Mouse (Mus musculus) naive thymus-derived CD4-positive, alpha-beta T cell, adult 2 months (primary cell): ENCODE measurements at regions not wholly inside any gene's neighbourhood (a gene's known extent, or its start where the extent isn't known, plus 50 kb on each side); places are given as distances from the start of the nearest gene placed in this dataset.
"Not testable (repeated sequence)": the region's sequence is repeated elsewhere in the genome, so short reads cannot be mapped to it uniquely, and the experiment has no call there.

Experiments used
- DNase-seq: peaks from one replicate; pipeline ENCODE4 v3.0.0-alpha.2; 2011; ENCODE audit warnings: low read depth

DNA sequence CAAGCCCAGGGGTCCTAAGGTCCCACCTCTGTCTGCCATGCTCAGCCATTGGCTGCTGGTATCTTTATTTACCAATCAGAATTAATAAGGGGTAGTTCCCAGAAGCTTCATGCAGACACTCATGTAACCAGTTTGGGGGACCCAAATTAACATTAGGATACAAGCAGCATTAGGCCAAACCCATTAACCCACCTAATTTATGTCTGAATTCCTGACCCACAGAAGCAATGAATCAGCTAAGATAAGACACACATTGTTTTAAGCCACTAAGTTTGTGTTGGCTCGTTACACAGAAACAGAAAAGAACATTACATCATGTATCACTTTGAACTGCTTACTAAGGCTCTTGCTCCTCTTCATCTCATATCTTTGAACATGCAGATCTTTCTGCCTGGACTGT, 461.0 kb downstream of the Lmo7 start:
- DNase-seq = no peak

- DNase-seq = no peak
Measured at GRCm38 (mm10) chr14:102181269-102181668, 451.5 kb downstream of the Lmo7 start.

DNA sequence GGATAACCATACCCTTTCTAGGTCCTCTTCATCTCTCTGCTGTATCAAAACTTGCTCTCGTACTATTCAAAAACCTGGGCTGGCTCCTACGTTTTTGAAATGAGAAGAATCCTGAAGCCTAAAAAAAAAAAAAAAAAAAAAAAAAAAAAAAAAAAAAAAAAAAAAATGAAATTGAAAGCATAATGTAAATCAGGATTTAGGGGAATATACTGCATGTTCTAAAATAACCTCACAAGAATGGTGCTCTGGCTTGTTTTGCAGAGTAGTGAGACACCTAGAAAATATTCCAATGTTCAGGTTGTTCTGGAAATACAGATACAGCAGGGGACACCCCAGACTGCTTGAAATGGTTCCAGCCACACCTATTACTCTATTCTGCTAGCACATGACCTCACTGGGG, 442.0 kb downstream of the Lmo7 start:
- DNase-seq = no peak

GRCm38 (mm10) chr14:102161291-102162284, 431.8 kb downstream of the Lmo7 start:
- no peak for DNase-seq

GRCm38 (mm10) chr14:102150410-102150809, 420.7 kb downstream of the Lmo7 start:
- not testable (repeated sequence) for DNase-seq

DNA sequence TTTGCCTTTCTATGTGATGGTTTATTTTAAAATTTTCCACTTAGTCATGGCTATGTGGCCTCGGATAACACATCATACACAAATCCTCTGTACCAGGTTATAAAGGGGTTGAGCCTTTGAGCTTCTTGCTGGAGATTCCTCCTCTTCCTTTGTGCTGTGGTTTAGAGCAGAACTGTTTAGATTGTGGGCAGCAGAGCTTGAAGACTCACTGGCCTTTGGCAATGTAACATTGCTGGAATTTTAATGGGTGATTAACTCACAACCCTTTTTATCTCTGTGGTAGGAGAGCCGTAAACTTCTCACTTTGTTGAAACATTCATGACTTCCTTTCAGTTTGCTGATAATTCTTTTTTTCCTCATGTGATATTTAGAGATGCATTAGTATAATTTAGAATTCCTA, 413.0 kb downstream of the Lmo7 start:
- DNase-seq = no peak

DNA sequence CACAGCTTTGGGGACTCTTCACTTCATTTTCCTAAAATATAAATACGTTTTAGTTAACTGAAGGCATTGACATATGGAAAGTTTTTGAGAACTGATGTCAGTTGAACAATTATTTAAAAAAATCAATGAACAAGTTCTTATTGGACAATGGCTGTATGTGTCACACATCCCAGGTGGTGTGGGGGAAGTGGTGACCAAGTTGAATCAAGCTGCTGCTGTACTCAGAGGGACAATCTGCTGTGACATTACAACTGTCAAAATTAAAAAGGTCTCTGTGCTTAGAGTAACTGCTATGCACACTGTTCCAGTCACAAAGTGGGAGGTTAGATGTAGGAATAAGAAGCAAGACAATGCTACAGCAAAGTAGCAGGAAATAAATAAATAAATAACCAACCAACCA, 409.2 kb downstream of the Lmo7 start:
- no peak for DNase-seq

DNA sequence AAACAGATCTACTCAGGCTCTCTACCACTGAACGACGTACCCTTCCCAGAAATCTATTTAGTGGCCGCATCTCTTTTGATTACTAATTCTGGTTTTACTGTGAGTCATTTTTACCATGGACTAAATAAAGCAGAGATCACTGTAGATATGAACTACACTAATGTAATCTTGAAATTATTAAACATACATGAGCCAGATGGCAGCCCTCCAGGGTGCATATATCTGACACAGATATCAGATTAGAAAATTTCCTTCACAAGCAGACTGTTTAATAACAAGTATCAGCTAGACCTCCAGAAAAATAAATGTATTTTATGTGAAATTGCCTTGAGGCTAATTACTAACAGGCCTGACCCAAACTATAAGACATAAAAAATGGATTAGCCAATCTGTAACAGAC, 388.4 kb downstream of the Lmo7 start:
- no peak for DNase-seq

DNA sequence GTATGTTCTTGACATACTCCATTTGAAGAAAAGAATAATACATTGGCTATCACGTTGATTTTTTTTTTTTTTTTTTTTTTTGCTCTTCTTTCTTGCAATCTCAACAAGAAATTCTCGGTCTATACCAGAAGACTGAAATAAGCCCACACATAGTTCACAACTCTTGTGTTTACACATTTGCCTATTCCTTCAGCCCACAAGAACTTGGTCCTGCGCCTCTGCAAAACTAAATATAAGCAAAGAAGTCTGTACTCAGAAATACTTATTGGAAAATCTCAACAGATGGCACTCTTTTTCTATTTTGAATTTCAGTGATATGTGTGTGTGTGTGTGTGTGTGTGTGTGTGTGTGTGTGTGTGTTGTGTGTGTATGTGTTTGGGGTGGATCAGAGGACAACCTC, 376.4 kb downstream of the Lmo7 start:
- no peak for DNase-seq

GRCm38 (mm10) chr14:102094105-102094504, 364.3 kb downstream of the Lmo7 start:
- DNase-seq = no peak

- DNase-seq = no peak
Measured at GRCm38 (mm10) chr14:102092557-102092956, 362.8 kb downstream of the Lmo7 start.

DNA sequence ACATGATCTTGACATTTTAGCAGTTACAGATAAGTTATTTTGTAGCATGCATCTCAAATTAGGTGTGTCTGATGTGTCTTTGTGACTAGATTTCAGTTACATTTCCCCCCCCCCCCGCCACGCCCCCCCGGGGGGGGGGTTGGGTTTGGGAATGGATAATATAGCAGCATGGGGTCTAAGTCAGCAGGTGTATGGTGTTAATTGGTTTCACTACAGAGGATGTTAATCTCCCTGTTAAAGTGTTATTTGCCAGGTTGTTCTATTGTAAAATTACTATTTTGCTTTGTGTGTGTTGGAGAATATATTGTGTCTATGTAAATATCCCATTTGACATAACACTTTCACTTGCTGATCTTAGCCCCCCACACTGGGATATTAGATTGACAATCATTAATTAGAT, 319.2 kb downstream of the Lmo7 start:
- DNase-seq = no peak

GRCm38 (mm10) chr14:102048485-102048884, 318.7 kb downstream of the Lmo7 start:
- no peak for DNase-seq

- no peak for DNase-seq
Measured at GRCm38 (mm10) chr14:102038145-102038544, 308.4 kb downstream of the Lmo7 start.

- no peak for DNase-seq
Measured at GRCm38 (mm10) chr14:102037487-102037886, 307.7 kb downstream of the Lmo7 start.

GRCm38 (mm10) chr14:102031047-102031903, 301.5 kb downstream of the Lmo7 start:
- DNase-seq = no peak

DNA sequence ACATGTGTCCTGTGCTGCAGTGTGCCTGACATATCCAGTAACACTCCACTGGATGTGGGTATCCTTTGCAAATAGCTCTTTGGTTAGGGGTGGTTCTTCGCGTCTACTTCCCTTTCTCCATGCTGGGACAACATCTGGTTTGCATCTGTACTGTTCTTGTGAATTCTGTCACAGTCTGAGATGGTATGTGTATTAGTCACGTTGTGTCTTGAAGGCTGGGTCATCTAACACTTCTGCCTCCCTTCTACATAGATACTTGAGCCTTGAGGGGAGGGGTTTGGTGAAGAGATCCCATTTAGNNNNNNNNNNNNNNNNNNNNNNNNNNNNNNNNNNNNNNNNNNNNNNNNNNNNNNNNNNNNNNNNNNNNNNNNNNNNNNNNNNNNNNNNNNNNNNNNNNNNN, 294.9 kb downstream of the Lmo7 start:
- no peak for DNase-seq

- DNase-seq = no peak
Measured at GRCm38 (mm10) chr14:102020161-102020605, 290.4 kb downstream of the Lmo7 start.

DNA sequence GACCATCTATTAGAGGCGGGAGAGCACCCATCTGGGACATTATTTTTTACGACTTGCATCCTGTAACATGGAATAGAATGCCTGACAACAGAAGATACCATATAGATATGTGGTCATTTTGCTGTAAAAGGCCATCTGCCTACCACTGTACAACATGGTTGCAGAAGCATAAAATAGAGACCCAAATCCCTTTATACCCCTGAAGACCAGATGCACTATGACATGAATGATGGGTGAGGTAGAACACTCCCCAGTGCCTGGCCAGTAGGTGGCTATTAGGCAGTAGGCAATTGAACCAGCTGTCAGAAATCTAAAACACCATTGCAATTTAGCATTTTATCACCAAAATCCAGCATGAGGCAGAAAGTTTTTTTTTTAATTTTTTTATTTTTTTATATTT, 289.6 kb downstream of the Lmo7 start:
- no peak for DNase-seq

- DNase-seq = no peak
Measured at GRCm38 (mm10) chr14:102016572-102016971, 286.8 kb downstream of the Lmo7 start.

DNA sequence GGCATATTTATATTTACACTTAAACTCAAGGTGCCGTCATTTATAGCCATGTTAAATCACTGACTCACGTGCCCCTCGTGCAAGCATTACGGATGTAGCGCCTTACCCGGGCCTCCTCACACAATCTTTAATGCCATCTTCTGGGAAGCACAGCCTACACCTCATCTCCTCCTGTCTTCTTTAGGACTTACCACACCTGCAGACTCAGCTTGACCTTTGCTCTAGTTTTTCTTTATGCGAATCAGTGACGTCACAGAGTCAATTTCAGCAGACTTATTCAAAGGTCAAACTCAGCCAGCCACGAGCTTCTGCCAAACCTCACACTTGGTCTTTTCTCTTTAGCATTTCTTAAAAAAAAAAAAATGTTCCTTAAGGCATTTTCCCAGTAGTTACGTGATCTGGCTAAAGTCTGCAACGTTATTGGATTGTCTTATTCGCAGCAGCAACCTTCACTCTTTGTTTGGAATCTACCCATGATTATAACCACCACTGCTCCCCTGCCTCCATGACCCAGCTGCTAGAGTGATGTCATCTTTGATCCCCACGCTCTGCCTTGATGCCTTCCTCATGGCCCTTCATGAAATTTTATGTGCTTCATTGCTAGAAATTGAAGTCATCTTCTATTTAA, 285.3 kb downstream of the Lmo7 start:
- DNase-seq = no peak

- no peak for DNase-seq
Measured at GRCm38 (mm10) chr14:102013238-102013637, 283.5 kb downstream of the Lmo7 start.
